Mouse (Mus musculus) kidney, adult 2 months (tissue): ENCODE measurements around the gene Tph2. TPM values are rescaled to one million over a fixed set of nuclear protein-coding genes. Genes with fewer than 3 reads are reported as not detected.
A peak's percentile ranks its signal among the peaks of the same experiment; 100 is the strongest.

ENCODE experiments used
- DNase-seq: peaks from one replicate; pipeline ENCODE4 v3.0.0; 2021
- H3K27ac ChIP-seq: fragments of 200-500 bp; 2 replicates; pipeline ENCODE4 v1.5.1; 2012; ENCODE audit warnings: low read depth, low read length, control low read depth, inconsistent platforms; ENCODE audit not compliant: insufficient read depth
- H3K27me3 ChIP-seq: fragments of 200-500 bp; replicated peaks from 2 replicates; pipeline ENCODE4 v1.6.1; 2012; ENCODE audit warnings: mild to moderate bottlenecking, moderate library complexity, low read length, inconsistent platforms; ENCODE audit not compliant: control insufficient read depth, insufficient read depth
- H3K36me3 ChIP-seq: fragments of 200-500 bp; 2 replicates; pipeline ENCODE4 v1.6.1; 2012; ENCODE audit warnings: mild to moderate bottlenecking, moderate library complexity, low read length, inconsistent platforms; ENCODE audit not compliant: control insufficient read depth, insufficient read depth
- H3K4me1 ChIP-seq: fragments of 200-500 bp; 2 replicates; pipeline ENCODE4 v1.6.1; 2011; ENCODE audit warnings: low read length; ENCODE audit not compliant: control insufficient read depth, insufficient read depth
- H3K4me3 ChIP-seq: fragments of 200-500 bp; 2 replicates; pipeline ENCODE4 v1.5.1; 2011; ENCODE audit warnings: mild to moderate bottlenecking, low read depth, low read length, control low read depth; ENCODE audit not compliant: insufficient read depth
- CTCF ChIP-seq: fragments of 200-500 bp; conservative IDR thresholded peaks from 2 replicates; pipeline ENCODE4 v1.5.1; 2011; ENCODE audit warnings: low read depth, mild to moderate bottlenecking, control low read depth, low read length, moderate library complexity, mixed read lengths; ENCODE audit not compliant: insufficient read depth, insufficient read length
- POLR2A ChIP-seq: fragments of 200-500 bp; IDR thresholded peaks from one replicate; pipeline ENCODE4 v1.6.1; 2011; ENCODE audit warnings: low read depth, low read length, control low read depth
- whole genome bisulfite sequencing: fragments of 180-500 bp; shearing (Covaris S2); methylation state at CpG from one replicate; pipeline ENCODE4 v1.1.7; 2018; 5-methylcytosine and 5-hydroxymethylcytosine counted together
- polyA plus RNA-seq: library from polyadenylated mRNA; depleted of rRNA; stranded (reverse); fragments of >200 nt; gene quantifications from 2 replicates; pipeline ENCODE4 v1.2.3, GENCODE M21; 2012; rRNA removed

The Tph2 gene
- polyA plus RNA-seq, 1 experiment: not detected

DNA sequence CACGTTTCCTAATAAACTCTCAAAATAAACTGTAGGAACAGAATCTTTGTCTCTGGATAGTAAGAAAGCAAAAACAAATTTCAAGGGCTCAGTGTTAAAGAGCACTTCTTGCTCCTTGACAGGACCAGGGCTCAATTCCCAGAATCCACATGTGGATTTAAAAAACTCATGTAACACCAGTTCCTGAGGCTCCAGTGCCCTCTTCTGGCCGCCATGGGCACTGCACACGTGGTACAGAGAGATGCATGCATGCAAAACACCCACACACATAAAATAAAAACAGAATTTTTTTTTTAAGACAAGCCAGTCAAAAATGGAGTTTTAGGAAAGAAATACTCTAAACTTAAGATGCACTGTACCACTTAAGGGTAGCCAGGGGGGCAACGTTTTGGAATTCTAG, 133.2 kb downstream of the Tph2 start:
- TF ChIP-seq CTCF (peak; percentile 61), POLR2A (no peak)
- 52% methylated on average over 4 of the region's 4 CpGs for WGBS
- Histone ChIP-seq H3K4me1 (no peaks in the 10 kb centered on the region), H3K36me3 (no peaks in the 10 kb centered on the region), H3K27ac (no peak overlapping the region), H3K4me3 (no peak overlapping the region), H3K27me3 (no peaks in the 10 kb centered on the region)
- peak; percentile 9 for DNase-seq

DNA sequence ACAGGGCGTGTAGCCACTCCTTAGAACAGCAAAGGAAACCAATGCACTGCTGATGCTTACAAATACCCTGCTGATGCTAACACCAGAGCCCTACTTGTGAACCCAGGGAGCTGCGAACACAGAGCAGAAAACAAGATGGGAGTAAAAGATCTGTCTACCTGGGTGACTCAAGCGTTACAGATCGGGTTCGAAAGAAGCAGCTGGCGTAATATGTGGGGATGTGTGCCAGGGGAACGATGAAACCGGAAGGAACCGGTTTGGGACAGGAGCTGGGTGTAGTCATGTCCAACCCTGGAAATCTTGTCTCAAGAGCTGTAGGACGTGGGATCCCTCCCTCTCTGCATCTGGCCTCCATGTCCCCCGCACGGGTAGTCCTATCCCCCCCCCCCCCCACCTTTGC, 134.1 kb downstream of the Tph2 start:
- no peaks in the 10 kb centered on the region for H3K27me3 ChIP-seq
- no peak for TF ChIP-seq POLR2A
- TF ChIP-seq CTCF: no peak
- H3K4me1 ChIP-seq: no peaks in the 10 kb centered on the region
- 86% methylated on average over 12 of the region's 12 CpGs for WGBS
- H3K36me3 ChIP-seq: no peaks in the 10 kb centered on the region
- no peak overlapping the region for H3K27ac ChIP-seq
- no peak for DNase-seq
- H3K4me3 ChIP-seq: no peak overlapping the region

DNA sequence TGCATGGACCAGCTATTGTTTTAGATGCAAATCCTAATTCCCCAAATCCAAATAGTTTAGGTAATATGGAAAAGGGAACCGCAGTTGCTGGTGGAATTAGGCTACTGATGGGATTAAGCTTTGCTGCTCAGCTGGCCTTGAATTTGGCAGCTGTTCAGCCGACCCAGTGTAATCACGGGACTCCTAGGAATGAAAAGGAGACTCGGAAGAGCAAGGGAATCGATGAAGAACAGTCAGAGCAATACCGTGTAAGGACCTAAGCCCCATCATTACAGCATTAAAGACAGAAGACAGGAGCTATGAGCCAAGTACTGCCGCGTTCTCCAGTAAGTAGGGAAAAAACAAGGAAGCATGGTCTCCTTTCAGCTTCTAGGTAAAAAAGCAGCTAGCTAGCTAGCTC, 134.6 kb downstream of the Tph2 start:
- TF ChIP-seq CTCF (no peak), POLR2A (no peak)
- Histone ChIP-seq H3K4me3 (no peak overlapping the region), H3K36me3 (no peaks in the 10 kb centered on the region), H3K4me1 (no peaks in the 10 kb centered on the region), H3K27ac (no peak overlapping the region), H3K27me3 (no peaks in the 10 kb centered on the region)
- DNase-seq: no peak
- WGBS: 77% methylated on average over 8 of the region's 8 CpGs

DNA sequence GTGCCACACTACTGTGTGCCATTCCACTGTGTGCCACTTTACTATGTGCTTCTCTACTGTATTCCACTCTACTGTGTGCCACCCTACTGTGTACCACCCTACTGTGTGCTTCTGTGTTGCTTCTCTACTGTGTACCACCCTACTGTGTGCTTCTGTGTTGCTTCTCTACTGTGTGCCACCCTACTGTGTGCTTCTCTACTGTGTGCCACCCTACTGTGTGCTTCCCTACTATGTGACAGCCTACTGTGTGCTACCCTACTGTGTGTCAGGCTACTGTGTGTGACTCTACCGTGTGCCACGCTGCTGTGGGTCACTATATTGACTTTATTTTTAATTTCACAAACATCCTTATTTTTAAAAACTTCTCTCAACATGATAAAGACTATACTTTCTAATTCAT, 136.3 kb downstream of the Tph2 start:
- no peak for TF ChIP-seq CTCF
- TF ChIP-seq POLR2A: no peak
- no peaks in the 10 kb centered on the region for H3K4me1 ChIP-seq
- H3K4me3 ChIP-seq: no peak overlapping the region
- H3K27me3 ChIP-seq: no peaks in the 10 kb centered on the region
- 94% methylated on average over 2 of the region's 2 CpGs for WGBS
- DNase-seq: no peak
- no peaks in the 10 kb centered on the region for H3K36me3 ChIP-seq
- no peak overlapping the region for H3K27ac ChIP-seq

DNA sequence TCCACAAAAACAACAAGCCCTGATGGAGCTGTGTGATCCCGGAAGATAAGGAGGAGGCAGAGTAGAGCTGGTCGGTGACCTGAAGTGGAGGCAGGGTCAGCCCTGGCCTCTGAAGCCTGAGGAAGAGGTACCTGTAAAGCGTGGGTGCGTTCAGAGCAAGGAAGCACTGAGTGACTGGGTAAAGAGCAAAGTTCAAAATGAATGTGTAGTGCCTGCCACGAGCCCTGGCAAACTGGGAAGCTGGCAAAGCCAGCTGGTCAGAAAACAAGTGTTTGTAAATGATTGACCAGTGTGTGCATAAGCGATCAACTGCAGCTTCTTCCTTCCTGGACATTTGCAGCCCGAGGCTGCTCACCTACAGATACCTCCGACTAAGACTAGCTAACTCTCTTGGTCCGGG, 149.1 kb downstream of the Tph2 start:
- Histone ChIP-seq H3K4me1 (no peaks in the 10 kb centered on the region), H3K27me3 (no peaks in the 10 kb centered on the region), H3K36me3 (no peaks in the 10 kb centered on the region), H3K27ac (no peak overlapping the region), H3K4me3 (no peak overlapping the region)
- no peak for TF ChIP-seq CTCF
- peak; percentile 83 for DNase-seq
- WGBS: 40% methylated on average over 9 of the region's 9 CpGs

Other genes starting within 250 kb of the Tph2 start
- 7.9 and 13.1 TPM in 2 replicates for gene Tbc1d15, start 66.4 kb upstream of the Tph2 start, polyA plus RNA-seq
- 28.0 and 29.2 TPM in 2 replicates for gene Rab21, start 130.6 kb upstream of the Tph2 start, polyA plus RNA-seq
- 68.5 and 84.0 TPM in 2 replicates for gene Tmem19, start 177.5 kb upstream of the Tph2 start, polyA plus RNA-seq
- gene Thap2, start 199.4 kb upstream of the Tph2 start, polyA plus RNA-seq: 7.4 and 7.6 TPM in 2 replicates
- gene Zfc3h1, start 199.9 kb upstream of the Tph2 start, polyA plus RNA-seq: 15.5 and 18.4 TPM in 2 replicates